Mouse (Mus musculus): ENCODE measurements around the gene Tmem179.

GRCm38 (mm10) chr12:112546110-112546509 lies 29.6 kb upstream of the Tmem179 start:
- no peak for TF ChIP-seq CTCF (IDR thresholded peaks at IDR 0.05; ENCODE audit: low read depth, low read length)
- no peak for TF ChIP-seq POLR2A (IDR thresholded peaks at IDR 0.05; ENCODE audit: insufficient read depth, low read length)

Measured in ES-Bruce4 (cell line).